Mouse (Mus musculus) adipocyte (in vitro differentiated cells): ENCODE measurements around the gene Atp1a1.

Experiments used
- DNase-seq: peaks from one replicate; pipeline ENCODE4 v3.0.0-alpha.2; 2016; ENCODE audit warnings: low spot score

Atp1a1 gene

DNA sequence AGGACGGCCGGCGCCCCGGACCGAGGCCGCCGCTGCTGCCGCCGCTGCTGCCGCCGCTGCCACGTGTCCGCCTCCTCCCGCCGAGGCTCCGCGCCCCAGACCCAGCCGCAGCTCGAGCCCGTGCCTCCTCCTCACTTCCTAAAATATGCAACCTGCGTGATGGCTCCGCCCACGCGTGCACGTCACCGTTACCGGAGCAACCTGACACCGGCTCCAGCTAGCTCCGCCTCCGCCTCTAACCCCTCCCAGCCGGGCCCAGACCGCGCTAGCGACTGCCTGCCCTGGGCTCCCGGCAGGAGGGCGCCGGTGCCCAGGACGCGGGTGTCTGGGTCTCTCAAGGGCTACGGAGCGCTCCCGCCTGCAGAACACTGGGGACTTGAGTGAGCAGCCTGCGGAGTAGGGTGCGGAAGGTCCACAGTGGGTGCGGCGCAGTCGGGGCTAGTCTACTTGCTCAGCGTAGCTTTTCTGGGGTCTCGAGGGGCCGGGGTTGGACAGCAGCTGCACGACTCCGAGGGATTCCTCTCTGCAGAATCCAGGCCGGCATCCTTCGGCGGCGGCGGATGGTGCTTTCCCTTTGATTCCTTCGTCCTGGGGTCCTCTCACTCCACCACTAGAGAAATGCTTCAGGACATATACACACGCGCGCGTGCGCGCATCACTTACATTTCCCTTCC, at the start of gene Atp1a1:
Gene Atp1a1, minus strand, starts transcription at position 135 of the 674 bp plus-strand sequence.
- DNase-seq = peak; percentile 92

- no peak for DNase-seq
Measured at GRCm38 (mm10) chr3:101653446-101653845, 49.0 kb upstream of the Atp1a1 start.

GRCm38 (mm10) chr3:101652967-101653366, 48.5 kb upstream of the Atp1a1 start:
- peak; percentile 15 for DNase-seq

- no peak for DNase-seq
Measured at GRCm38 (mm10) chr3:101650328-101650727, 45.8 kb upstream of the Atp1a1 start.

DNA sequence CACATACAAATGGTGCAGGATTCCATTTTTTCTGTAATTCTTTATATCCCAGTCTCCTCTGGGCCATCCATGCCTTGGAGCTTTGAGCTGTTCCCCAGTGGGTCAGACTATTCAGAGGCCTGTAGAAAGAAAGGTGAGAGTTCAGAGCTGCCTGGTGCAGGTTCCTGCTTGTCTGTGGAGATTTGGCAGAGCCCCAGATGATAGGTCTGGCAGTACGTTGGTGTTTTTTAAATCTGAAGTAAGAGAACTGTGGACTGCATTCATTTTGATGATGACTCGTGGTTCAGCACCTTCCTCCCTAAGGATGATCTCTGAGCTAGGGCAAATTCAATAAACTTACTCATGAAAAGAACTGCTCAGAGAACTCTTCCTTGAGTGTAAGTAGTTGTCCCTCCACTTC, 44.8 kb upstream of the Atp1a1 start:
- no peak for DNase-seq

GRCm38 (mm10) chr3:101648096-101648793, 43.8 kb upstream of the Atp1a1 start:
- peak; percentile 25 for DNase-seq

DNA sequence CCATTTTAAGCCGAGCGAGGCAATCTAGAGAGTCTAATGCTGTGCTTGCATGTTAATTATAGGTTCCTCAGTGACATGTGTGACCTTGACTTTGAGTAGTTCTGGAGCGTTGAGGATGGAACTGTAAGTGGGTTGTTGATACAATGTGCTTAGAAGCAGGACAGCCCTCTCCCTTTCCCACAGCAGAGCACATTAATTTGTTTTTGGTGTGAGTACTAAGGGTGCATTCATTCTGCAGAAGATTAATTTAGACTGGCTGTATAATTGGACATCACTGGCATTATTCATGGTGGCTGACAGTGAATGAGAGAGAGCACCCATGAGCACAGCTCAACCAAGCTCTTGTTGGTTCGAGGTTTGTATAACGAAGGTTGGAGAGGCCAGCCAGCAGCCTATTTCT, 42.3 kb upstream of the Atp1a1 start:
- no peak for DNase-seq

- no peak for DNase-seq
Measured at GRCm38 (mm10) chr3:101645569-101646106, 41.2 kb upstream of the Atp1a1 start.

DNA sequence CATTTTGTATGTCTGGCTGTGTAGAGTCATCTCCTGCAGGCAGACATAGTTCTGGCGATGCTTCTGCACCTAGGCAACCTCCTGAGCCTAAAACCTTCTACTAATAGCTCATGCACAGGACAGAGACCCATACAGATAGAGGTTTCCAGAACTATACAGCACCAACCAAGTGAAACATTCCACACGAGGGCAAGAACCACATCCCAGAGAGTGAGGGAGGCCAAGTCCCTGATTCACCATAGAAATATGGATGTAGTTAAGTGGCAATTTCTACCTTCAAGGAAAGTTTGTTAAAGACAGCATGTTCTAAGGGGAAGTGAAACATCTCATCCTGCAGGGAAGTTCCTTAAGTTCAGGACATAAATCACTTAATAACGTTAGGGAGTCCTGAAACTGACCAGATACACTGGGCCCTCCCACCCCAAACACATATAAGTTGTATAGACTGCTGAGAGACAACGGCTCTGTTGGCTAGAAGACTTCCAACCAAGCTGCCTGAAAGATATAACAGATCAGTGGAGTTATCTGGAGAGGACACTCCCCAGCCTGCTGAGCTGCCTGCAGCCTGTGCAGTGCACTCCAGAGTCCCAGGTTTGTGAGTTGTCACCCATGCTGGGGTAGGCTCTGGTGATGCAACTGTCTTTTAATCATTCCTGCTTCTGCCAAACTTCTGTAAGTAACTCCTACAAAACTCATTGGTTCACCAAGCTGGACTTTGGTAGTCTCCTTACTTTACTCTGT, 39.7 kb upstream of the Atp1a1 start:
- DNase-seq = no peak

DNA sequence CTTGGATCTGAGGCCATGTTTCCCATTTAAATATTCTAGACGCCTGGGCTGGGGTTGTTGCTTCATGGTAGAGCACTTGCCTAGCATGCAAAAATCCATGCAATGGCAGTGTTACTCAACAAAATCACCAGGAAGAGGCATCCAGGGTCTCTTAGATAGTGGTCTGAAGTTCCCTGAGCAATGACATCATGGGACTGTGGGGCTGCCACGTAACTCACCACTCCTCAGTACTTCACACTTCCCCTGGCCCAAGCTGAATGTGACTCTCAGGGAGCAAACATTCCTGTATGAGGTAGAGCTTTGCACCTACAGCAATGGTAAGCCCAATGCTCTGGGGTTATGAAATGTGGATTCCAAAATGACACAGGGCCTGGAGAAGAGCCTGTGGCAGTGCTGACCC, 38.8 kb upstream of the Atp1a1 start:
- no peak for DNase-seq

DNA sequence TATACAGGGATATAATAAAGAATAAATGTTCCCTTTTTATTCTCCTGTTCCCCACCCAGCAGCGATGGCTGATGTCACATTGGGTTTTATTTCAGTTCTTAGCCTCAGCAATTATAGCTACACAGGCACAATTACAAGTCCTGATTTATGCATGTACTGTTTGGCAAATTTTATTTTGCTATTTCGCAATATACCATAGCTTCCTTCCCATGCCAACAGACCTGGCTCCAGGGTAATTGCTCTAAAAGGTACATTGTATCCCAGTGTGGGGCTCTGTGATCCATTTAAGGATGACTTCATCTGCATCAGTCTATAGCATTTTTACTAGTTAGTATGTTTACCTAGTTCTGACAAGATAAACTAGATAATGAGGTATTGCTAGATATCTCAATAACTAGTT, 33.7 kb upstream of the Atp1a1 start:
- peak; percentile 11 for DNase-seq

DNA sequence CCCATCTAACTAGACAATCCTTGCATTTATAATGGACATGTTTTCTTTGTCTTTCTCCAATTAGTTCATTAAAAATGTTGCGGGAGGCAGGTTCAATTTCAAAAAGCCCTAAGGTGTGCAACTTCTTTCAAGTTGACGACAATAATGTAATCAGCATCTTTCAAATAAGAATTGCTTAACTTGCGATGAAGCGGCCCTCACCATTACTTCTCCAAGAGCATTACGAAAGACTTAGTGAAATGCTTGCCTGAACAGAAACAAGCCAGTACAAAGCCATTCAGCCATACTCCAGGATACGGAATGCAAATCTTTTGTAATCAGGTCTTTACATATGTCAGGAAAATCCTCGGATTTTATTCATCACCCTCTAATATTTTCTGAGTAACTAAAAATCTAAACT, 32.0 kb upstream of the Atp1a1 start:
- no peak for DNase-seq

GRCm38 (mm10) chr3:101636086-101636485, 31.6 kb upstream of the Atp1a1 start:
- DNase-seq = no peak

DNA sequence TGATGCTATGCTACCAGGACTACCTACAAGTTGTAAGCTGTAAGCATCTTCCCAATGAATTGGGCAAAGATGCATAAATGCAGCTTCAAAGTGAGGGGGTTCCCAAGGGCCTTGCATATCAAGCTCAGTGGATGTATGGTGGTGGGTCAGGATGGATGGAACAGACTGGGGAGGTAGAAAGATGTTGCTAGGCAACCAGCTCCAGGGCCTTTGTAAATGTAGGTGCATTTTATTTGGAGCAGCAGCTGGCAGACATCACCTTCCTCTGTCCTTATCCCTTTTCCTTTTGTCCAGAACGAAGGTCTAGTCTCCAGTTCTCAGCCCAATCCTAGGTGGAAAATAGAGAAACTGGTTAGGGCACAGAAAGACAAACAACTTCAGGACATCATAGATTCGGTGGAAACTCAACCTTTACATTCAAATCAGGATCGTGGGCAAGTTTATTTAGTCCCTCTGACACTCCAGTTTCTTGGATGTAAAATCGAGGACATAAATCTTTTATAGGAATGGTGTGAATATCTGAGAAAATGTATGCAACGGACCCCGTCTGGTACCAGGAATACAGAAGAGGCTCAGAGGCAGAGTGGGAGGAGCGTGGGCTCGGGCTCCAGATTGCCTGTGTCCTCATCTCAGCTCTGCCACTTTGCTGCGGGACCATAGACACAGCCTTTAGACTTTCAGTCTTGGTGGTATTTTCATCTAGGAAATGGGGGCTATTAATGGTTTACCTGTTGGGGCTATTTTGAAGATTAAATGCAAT, 29.8 kb upstream of the Atp1a1 start:
- DNase-seq = no peak

DNA sequence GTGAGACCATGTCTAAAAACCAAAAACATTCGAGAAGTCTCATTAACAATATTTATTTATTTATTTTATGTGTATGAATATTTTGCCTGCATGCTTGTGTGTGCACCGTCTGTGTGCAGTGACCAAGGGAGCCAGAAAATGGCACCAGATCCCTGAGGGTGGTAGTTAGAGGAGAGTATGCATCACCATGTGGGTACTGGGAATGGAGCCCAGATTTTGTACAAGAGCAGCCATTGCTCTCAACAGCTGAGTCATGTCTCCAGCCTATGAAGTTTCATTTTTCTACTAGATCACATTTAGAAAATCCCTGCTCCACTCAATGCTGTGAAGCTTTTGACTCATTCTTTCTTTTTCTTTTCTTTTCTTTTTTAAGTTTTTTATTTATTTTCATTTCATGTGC, 23.8 kb upstream of the Atp1a1 start:
- DNase-seq = peak; percentile 55

DNA sequence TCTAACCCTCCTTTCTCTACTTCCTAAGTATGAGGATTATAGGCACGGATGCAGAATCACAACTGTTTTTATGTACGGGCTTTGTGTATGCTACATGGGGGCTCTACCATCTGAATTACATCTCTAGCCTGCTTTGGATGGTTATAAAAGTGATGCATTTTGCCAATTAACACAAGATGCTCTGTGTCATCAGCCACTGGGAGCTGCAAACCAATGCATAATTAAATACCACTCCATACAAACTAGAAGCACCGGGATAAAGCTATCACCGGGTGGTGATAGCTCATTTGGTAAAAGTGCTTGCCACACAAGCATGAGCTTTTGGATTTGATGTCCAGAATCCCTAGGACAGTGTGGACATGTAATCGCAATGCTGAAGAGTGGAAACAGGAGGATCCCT, 19.8 kb upstream of the Atp1a1 start:
- DNase-seq = no peak

- DNase-seq = no peak
Measured at GRCm38 (mm10) chr3:101619017-101619416, 14.5 kb upstream of the Atp1a1 start.

DNA sequence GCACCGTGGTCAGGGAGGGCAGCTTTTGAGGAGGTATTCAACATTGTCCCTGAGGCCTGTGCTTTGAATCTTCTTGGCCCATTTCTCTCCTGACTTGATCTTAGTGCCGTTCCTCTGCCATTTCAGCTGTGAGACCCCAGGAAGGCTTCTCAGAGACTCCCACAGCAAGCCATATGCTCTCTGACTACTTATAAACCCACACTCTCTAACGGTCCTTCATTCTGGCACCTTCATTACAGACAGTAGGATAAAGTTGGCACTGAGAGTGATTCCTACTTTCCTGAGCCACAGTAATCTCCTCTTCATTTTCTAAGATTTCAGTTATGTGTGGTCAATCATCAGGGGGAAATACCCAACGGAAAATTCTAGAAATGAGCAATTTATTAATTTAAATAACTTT, 14.0 kb upstream of the Atp1a1 start:
- no peak for DNase-seq

GRCm38 (mm10) chr3:101617451-101617850, 13.0 kb upstream of the Atp1a1 start:
- no peak for DNase-seq

- DNase-seq = peak; percentile 44
Measured at GRCm38 (mm10) chr3:101617007-101617406, 12.5 kb upstream of the Atp1a1 start.

DNA sequence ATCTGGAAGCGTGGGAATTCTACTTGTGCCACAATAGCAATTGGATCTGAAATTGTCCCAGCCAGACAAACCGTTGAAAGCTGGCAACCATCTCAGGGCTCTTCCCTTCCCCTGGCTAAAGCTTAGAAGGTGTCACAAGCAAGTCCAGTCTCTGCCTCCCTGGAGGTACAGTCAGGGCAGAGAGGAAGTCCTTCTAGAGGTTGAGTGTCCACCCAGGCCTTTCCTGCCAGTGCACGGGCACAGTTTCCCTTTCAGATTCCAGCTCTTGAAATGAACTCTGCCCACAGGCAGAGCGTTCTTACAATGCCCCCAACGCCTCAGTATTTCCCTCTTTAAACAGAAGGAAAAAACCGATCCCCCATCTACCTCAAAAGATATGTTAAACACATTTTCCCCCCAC, 11.4 kb upstream of the Atp1a1 start:
- no peak for DNase-seq
